Mouse (Mus musculus): ENCODE measurements around the gene Braf. TPM values are rescaled to one million over a fixed set of nuclear protein-coding genes. Genes with fewer than 3 reads are reported as not detected.

Gene Braf
- polyA plus RNA-seq, 1 experiment from 2014 or later = 26.3 TPM

GRCm38 (mm10) chr6:39606056-39606455 is 119.2 kb downstream of the Braf start:
- Histone ChIP-seq H3K36me3 (replicated peaks) (peaks cover 5% of the 10 kb centered on the region; the same call in 1 of the 2 replicates), H3K27ac (no peak overlapping the region), H3K9me3 (no peaks in the 10 kb centered on the region), H3K9ac (no peak overlapping the region), H3K4me1 (no peaks in the 10 kb centered on the region), H3K4me2 (no peak overlapping the region), H3K4me3 (no peak overlapping the region), H3K27me3 (replicated peaks) (no peaks in the 10 kb centered on the region)
- ATAC-seq (replicated peaks) = no peak
- WGBS = 91% methylated on average over 6 of the region's 6 CpGs

- 79% methylated on average over 5 of the region's 5 CpGs for WGBS
- no peak for ATAC-seq (replicated peaks)
Observed at GRCm38 (mm10) chr6:39604565-39604964, 120.7 kb downstream of the Braf start.

GRCm38 (mm10) chr6:39601828-39602227 is 123.4 kb downstream of the Braf start:
- Histone ChIP-seq H3K36me3 (replicated peaks) (peaks cover 30% of the 10 kb centered on the region), H3K27me3 (replicated peaks) (no peaks in the 10 kb centered on the region), H3K4me2 (no peak overlapping the region), H3K4me3 (no peak overlapping the region), H3K9me3 (no peaks in the 10 kb centered on the region), H3K9ac (no peak overlapping the region), H3K4me1 (no peaks in the 10 kb centered on the region), H3K27ac (no peak overlapping the region)
- 86% methylated on average over 3 of the region's 3 CpGs for WGBS
- no peak for ATAC-seq (replicated peaks)

More at GRCm38 (mm10) chr6:39604565-39604964, 120.7 kb downstream of the Braf start:
- no peak overlapping the region for H3K9ac ChIP-seq
- no peak overlapping the region for H3K27ac ChIP-seq
- no peak overlapping the region for H3K4me3 ChIP-seq
- H3K4me2 ChIP-seq = no peak overlapping the region
- H3K27me3 ChIP-seq (replicated peaks) = no peaks in the 10 kb centered on the region
- H3K36me3 ChIP-seq (replicated peaks) = peaks cover 11% of the 10 kb centered on the region
- H3K4me1 ChIP-seq = no peaks in the 10 kb centered on the region
- H3K9me3 ChIP-seq = no peaks in the 10 kb centered on the region

- Histone ChIP-seq H3K9ac (no peak overlapping the region), H3K4me2 (no peak overlapping the region), H3K4me1 (no peaks in the 10 kb centered on the region), H3K4me3 (no peak overlapping the region), H3K36me3 (replicated peaks) (peaks cover 30% of the 10 kb centered on the region), H3K27ac (no peak overlapping the region), H3K9me3 (no peaks in the 10 kb centered on the region), H3K27me3 (replicated peaks) (no peaks in the 10 kb centered on the region)
- no peak for ATAC-seq (replicated peaks)
- 90% methylated on average over 3 of the region's 3 CpGs for WGBS
Observed at GRCm38 (mm10) chr6:39600851-39601250, 124.4 kb downstream of the Braf start.

- under 1% methylated on average over 56 of the region's 56 CpGs for WGBS
- no peaks in the 10 kb centered on the region for H3K27me3 ChIP-seq (replicated peaks)
- peak within 1 kb of the TSS; percentile 61 for H3K4me2 ChIP-seq
- H3K36me3 ChIP-seq (replicated peaks) = peaks cover 11% of the 10 kb centered on the region; the same call in 1 of the 2 replicates
- peak within 1 kb of the TSS; percentile 59 for H3K4me3 ChIP-seq
- no peaks in the 10 kb centered on the region for H3K9me3 ChIP-seq
- peak within 1 kb of the TSS; percentile 63 for H3K9ac ChIP-seq
- H3K4me1 ChIP-seq = peaks cover 19% of the 10 kb centered on the region
- H3K27ac ChIP-seq = peak within 1 kb of the TSS; percentile 92
- ATAC-seq (replicated peaks) = peak; percentile 98
Observed at GRCm38 (mm10) chr6:39592401-39593214, 132.7 kb downstream of the Braf start, which contains the start of gene Ndufb2. Gene Ndufb2, plus strand, starts transcription at chr6:39592574.

GRCm38 (mm10) chr6:39591481-39591880 is 133.8 kb downstream of the Braf start:
- Histone ChIP-seq H3K9me3 (no peaks in the 10 kb centered on the region), H3K9ac (no peak overlapping the region), H3K36me3 (replicated peaks) (peaks cover 15% of the 10 kb centered on the region), H3K4me1 (peaks cover 19% of the 10 kb centered on the region), H3K27me3 (replicated peaks) (no peaks in the 10 kb centered on the region), H3K27ac (peak overlapping the region; percentile 92; the same call in 1 of the 2 replicates), H3K4me2 (no peak overlapping the region), H3K4me3 (no peak overlapping the region)
- 93% methylated on average over 4 of the region's 4 CpGs for WGBS
- no peak for ATAC-seq (replicated peaks)

GRCm38 (mm10) chr6:39585517-39585916 is 139.7 kb downstream of the Braf start, which contains the start of gene Gm42420:
Gene Gm42420, plus strand, starts transcription at chr6:39585753.
- Histone ChIP-seq H3K27ac (no peak within 1 kb of the TSS), H3K36me3 (replicated peaks) (peaks cover 55% of the 10 kb centered on the region), H3K4me2 (no peak within 1 kb of the TSS), H3K4me3 (no peak within 1 kb of the TSS), H3K9me3 (no peaks in the 10 kb centered on the region), H3K27me3 (replicated peaks) (no peaks in the 10 kb centered on the region), H3K9ac (no peak within 1 kb of the TSS), H3K4me1 (no peaks in the 10 kb centered on the region)
- 93% methylated on average over 6 of the region's 6 CpGs for WGBS
- no peak for ATAC-seq (replicated peaks)

GRCm38 (mm10) chr6:39581087-39581784 is 144.0 kb downstream of the Braf start:
- no peak for ATAC-seq (replicated peaks)
- Histone ChIP-seq H3K36me3 (replicated peaks) (peaks cover 59% of the 10 kb centered on the region), H3K27me3 (replicated peaks) (no peaks in the 10 kb centered on the region), H3K4me2 (no peak overlapping the region), H3K4me3 (no peak overlapping the region), H3K9me3 (no peaks in the 10 kb centered on the region), H3K27ac (no peak overlapping the region), H3K9ac (no peak overlapping the region), H3K4me1 (no peaks in the 10 kb centered on the region)
- WGBS = 81% methylated on average over 7 of the region's 7 CpGs

GRCm38 (mm10) chr6:39580558-39580957 is 144.7 kb downstream of the Braf start:
- Histone ChIP-seq H3K4me3 (no peak overlapping the region), H3K27ac (no peak overlapping the region), H3K36me3 (replicated peaks) (peaks cover 52% of the 10 kb centered on the region), H3K9me3 (no peaks in the 10 kb centered on the region), H3K27me3 (replicated peaks) (no peaks in the 10 kb centered on the region), H3K9ac (no peak overlapping the region), H3K4me2 (no peak overlapping the region), H3K4me1 (no peaks in the 10 kb centered on the region)
- ATAC-seq (replicated peaks) = no peak
- WGBS = 86% methylated on average over 2 of the region's 2 CpGs

- 87% methylated on average over 7 of the region's 7 CpGs for WGBS
- no peaks in the 10 kb centered on the region for H3K27me3 ChIP-seq (replicated peaks)
- H3K9ac ChIP-seq = no peak overlapping the region
- H3K36me3 ChIP-seq (replicated peaks) = peaks cover 52% of the 10 kb centered on the region
- no peak for ATAC-seq (replicated peaks)
- peaks cover 6% of the 10 kb centered on the region for H3K4me1 ChIP-seq
- H3K9me3 ChIP-seq = no peaks in the 10 kb centered on the region
- H3K27ac ChIP-seq = no peak overlapping the region
- no peak overlapping the region for H3K4me3 ChIP-seq
- no peak overlapping the region for H3K4me2 ChIP-seq
Observed at GRCm38 (mm10) chr6:39579552-39579951, 145.7 kb downstream of the Braf start.

- no peak for ATAC-seq (replicated peaks)
- WGBS = 75% methylated on average over 7 of the region's 7 CpGs
- peak overlapping the region; percentile 83 for H3K4me3 ChIP-seq
- H3K4me1 ChIP-seq = peaks cover 15% of the 10 kb centered on the region
- peak overlapping the region; percentile 97 for H3K27ac ChIP-seq
- peak overlapping the region; percentile 90 for H3K9ac ChIP-seq
- H3K9me3 ChIP-seq = no peaks in the 10 kb centered on the region
- peak overlapping the region; percentile 93 for H3K4me2 ChIP-seq
- H3K36me3 ChIP-seq (replicated peaks) = peaks cover 18% of the 10 kb centered on the region; the same call in 1 of the 2 replicates
- H3K27me3 ChIP-seq (replicated peaks) = no peaks in the 10 kb centered on the region
Observed at GRCm38 (mm10) chr6:39574951-39575350, 150.3 kb downstream of the Braf start.

- peaks cover 15% of the 10 kb centered on the region for H3K4me1 ChIP-seq
- peak overlapping the region; percentile 83 for H3K4me3 ChIP-seq
- H3K36me3 ChIP-seq (replicated peaks) = peaks cover 14% of the 10 kb centered on the region; the same call in 1 of the 2 replicates
- no peaks in the 10 kb centered on the region for H3K27me3 ChIP-seq (replicated peaks)
- H3K9me3 ChIP-seq = no peaks in the 10 kb centered on the region
- H3K27ac ChIP-seq = peak overlapping the region; percentile 97
- peak overlapping the region; percentile 93 for H3K4me2 ChIP-seq
- peak; percentile 45; the same call in 1 of the 2 replicates for ATAC-seq (replicated peaks)
- WGBS = 15% methylated on average over 10 of the region's 10 CpGs
- H3K9ac ChIP-seq = peak overlapping the region; percentile 90
Observed at GRCm38 (mm10) chr6:39574555-39574869, 150.8 kb downstream of the Braf start.

All from midbrain, embryonic 15.5 days (tissue).